Mouse (Mus musculus) bone marrow, adult 2 months (tissue): ENCODE results near the gene Slc2a4.

ENCODE experiments used
- CTCF ChIP-seq: fragments of 200-500 bp; IDR thresholded peaks from 2 replicates; pipeline ENCODE4 v1.5.1; 2011; ENCODE audit warnings: low read length, control low read depth; ENCODE audit not compliant: control insufficient read depth, insufficient read depth
- POLR2A ChIP-seq: fragments of 200-500 bp; IDR thresholded peaks from 2 replicates; pipeline ENCODE4 v1.6.1; 2011; ENCODE audit warnings: low read depth, mild to moderate bottlenecking, control low read depth, low read length, borderline replicate concordance; ENCODE audit not compliant: control insufficient read depth

DNA sequence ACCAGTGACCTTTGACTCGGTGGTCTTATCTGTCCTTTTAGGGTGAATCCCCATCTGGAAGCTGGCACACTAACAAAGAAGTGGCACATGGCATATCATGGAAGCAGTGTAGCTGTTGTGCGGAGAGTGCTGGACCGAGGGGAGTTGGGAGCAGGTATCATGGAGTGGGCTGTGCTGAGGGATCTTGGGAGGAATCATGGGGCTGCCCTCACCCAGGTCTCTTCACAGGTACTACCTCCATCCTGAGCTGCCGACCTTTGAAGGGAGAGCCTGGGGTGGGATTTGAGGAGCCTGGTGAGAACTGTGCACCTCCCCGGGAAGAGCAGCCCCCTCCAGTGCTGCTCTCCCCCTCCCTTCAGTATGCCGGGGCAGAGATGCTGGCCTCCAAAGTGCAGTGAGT is 36.3 kb downstream of the Slc2a4 start:
- TF ChIP-seq POLR2A, result no peak
- no peak for TF ChIP-seq CTCF
